Mouse (Mus musculus) megakaryocyte, embryonic 14.5 days (primary cell): ENCODE results near the gene Exoc3l4. TPM values are rescaled to one million over a fixed set of nuclear protein-coding genes. Genes with fewer than 3 reads are reported as not detected.

ENCODE experiments used
- H3K27me3 ChIP-seq: replicated peaks from 2 replicates; pipeline ENCODE3; 2012; ENCODE audit warnings: inconsistent platforms
- H3K36me3 ChIP-seq: replicated peaks from 2 replicates; pipeline ENCODE3; 2012; ENCODE audit warnings: low read length, inconsistent platforms, mixed read lengths
- H3K4me1 ChIP-seq: 2 replicates; pipeline ENCODE4 v1.6.1; 2012; ENCODE audit warnings: inconsistent platforms
- H3K4me3 ChIP-seq: replicated peaks from 2 replicates; pipeline ENCODE3; 2012; ENCODE audit warnings: moderate library complexity, mild to moderate bottlenecking, inconsistent platforms
- H3K9me3 ChIP-seq: 2 replicates; pipeline ENCODE4 v1.6.1; 2012; ENCODE audit warnings: inconsistent platforms
- FLI1 ChIP-seq: IDR thresholded peaks from 2 replicates; pipeline ENCODE4 v1.6.1; 2012; ENCODE audit warnings: low read length, inconsistent platforms, mixed read lengths
- GATA1 ChIP-seq: IDR thresholded peaks from 3 replicates; pipeline ENCODE4 v1.6.1; 2012; ENCODE audit warnings: mixed read lengths, low read length, inconsistent platforms, borderline replicate concordance
- polyA plus RNA-seq: library from polyadenylated mRNA; stranded (reverse); fragments of >175 nt; gene quantifications from 2 replicates; pipeline ENCODE4 v1.2.3, GENCODE M21; 2012; ENCODE audit warnings: low replicate concordance; ENCODE audit not compliant: insufficient read depth

Gene Exoc3l4
- polyA plus RNA-seq, 1 experiment: 61.4 TPM

GRCm38 (mm10) chr12:111463570-111463969, 46.8 kb downstream of the Exoc3l4 start:
- Histone ChIP-seq H3K36me3 (no peaks in the 10 kb centered on the region), H3K4me3 (no peak overlapping the region), H3K4me1 (peaks cover 69% of the 10 kb centered on the region), H3K9me3 (no peaks in the 10 kb centered on the region), H3K27me3 (peaks cover 44% of the 10 kb centered on the region)
- TF ChIP-seq GATA1 (no peak), FLI1 (no peak)

GRCm38 (mm10) chr12:111466369-111466768, 49.6 kb downstream of the Exoc3l4 start:
- Histone ChIP-seq H3K36me3 (no peaks in the 10 kb centered on the region), H3K9me3 (no peaks in the 10 kb centered on the region), H3K27me3 (peaks cover 43% of the 10 kb centered on the region), H3K4me1 (peaks cover 54% of the 10 kb centered on the region), H3K4me3 (peak overlapping the region; percentile 81)
- TF ChIP-seq FLI1: no peak
- TF ChIP-seq GATA1: no peak

- Histone ChIP-seq H3K27me3 (peaks cover 54% of the 10 kb centered on the region), H3K4me3 (no peak overlapping the region), H3K4me1 (peaks cover 39% of the 10 kb centered on the region), H3K9me3 (no peaks in the 10 kb centered on the region), H3K36me3 (no peaks in the 10 kb centered on the region)
- TF ChIP-seq FLI1: no peak
- TF ChIP-seq GATA1: no peak
Measured at GRCm38 (mm10) chr12:111468206-111468605, 51.4 kb downstream of the Exoc3l4 start.

GRCm38 (mm10) chr12:111469507-111469906, 52.7 kb downstream of the Exoc3l4 start:
- H3K4me3 ChIP-seq: no peak overlapping the region
- H3K9me3 ChIP-seq: no peaks in the 10 kb centered on the region
- peaks cover 58% of the 10 kb centered on the region for H3K27me3 ChIP-seq
- peaks cover 32% of the 10 kb centered on the region for H3K4me1 ChIP-seq
- H3K36me3 ChIP-seq: no peaks in the 10 kb centered on the region
- TF ChIP-seq GATA1 (no peak), FLI1 (no peak)

- no peak for TF ChIP-seq GATA1
- no peak for TF ChIP-seq FLI1
- Histone ChIP-seq H3K9me3 (no peaks in the 10 kb centered on the region), H3K27me3 (peaks cover 57% of the 10 kb centered on the region), H3K4me3 (no peak overlapping the region), H3K4me1 (peaks cover 29% of the 10 kb centered on the region), H3K36me3 (no peaks in the 10 kb centered on the region)
Measured at GRCm38 (mm10) chr12:111471119-111471518, 54.3 kb downstream of the Exoc3l4 start.

- no peaks in the 10 kb centered on the region for H3K36me3 ChIP-seq
- H3K4me1 ChIP-seq: peaks cover 24% of the 10 kb centered on the region
- H3K4me3 ChIP-seq: no peak overlapping the region
- TF ChIP-seq GATA1 (no peak), FLI1 (no peak)
- H3K27me3 ChIP-seq: peaks cover 57% of the 10 kb centered on the region
- H3K9me3 ChIP-seq: peaks cover 4% of the 10 kb centered on the region
Measured at GRCm38 (mm10) chr12:111471721-111472120, 54.9 kb downstream of the Exoc3l4 start.

GRCm38 (mm10) chr12:111472886-111473285, 56.1 kb downstream of the Exoc3l4 start:
- peaks cover 67% of the 10 kb centered on the region for H3K27me3 ChIP-seq
- no peak for TF ChIP-seq GATA1
- no peak for TF ChIP-seq FLI1
- H3K4me1 ChIP-seq: peaks cover 24% of the 10 kb centered on the region

GRCm38 (mm10) chr12:111474384-111474783, 57.6 kb downstream of the Exoc3l4 start:
- TF ChIP-seq FLI1 (no peak), GATA1 (no peak)
- Histone ChIP-seq H3K4me1 (peaks cover 27% of the 10 kb centered on the region), H3K4me3 (peak overlapping the region; percentile 44), H3K9me3 (peaks cover 23% of the 10 kb centered on the region), H3K36me3 (no peaks in the 10 kb centered on the region), H3K27me3 (peaks cover 70% of the 10 kb centered on the region)

More at GRCm38 (mm10) chr12:111472886-111473285, 56.1 kb downstream of the Exoc3l4 start:
- H3K9me3 ChIP-seq: peaks cover 16% of the 10 kb centered on the region
- H3K36me3 ChIP-seq: no peaks in the 10 kb centered on the region
- H3K4me3 ChIP-seq: no peak overlapping the region

- Histone ChIP-seq H3K27me3 (peaks cover 74% of the 10 kb centered on the region), H3K4me3 (no peak overlapping the region), H3K4me1 (peaks cover 24% of the 10 kb centered on the region), H3K9me3 (peaks cover 23% of the 10 kb centered on the region), H3K36me3 (no peaks in the 10 kb centered on the region)
- TF ChIP-seq FLI1 (no peak), GATA1 (no peak)
Measured at GRCm38 (mm10) chr12:111474893-111475643, 58.3 kb downstream of the Exoc3l4 start.

GRCm38 (mm10) chr12:111478924-111479323, 62.1 kb downstream of the Exoc3l4 start:
- peaks cover 27% of the 10 kb centered on the region for H3K4me1 ChIP-seq
- peaks cover 77% of the 10 kb centered on the region for H3K27me3 ChIP-seq
- peaks cover 23% of the 10 kb centered on the region for H3K9me3 ChIP-seq
- no peak overlapping the region for H3K4me3 ChIP-seq
- no peaks in the 10 kb centered on the region for H3K36me3 ChIP-seq
- TF ChIP-seq FLI1: no peak
- TF ChIP-seq GATA1: no peak
